Mouse (Mus musculus): Measurements from ENCODE around the gene Adamts16.

- TF ChIP-seq POLR2A (IDR thresholded peaks at IDR 0.05; ENCODE audit: low read depth, low read length) (no peak), CTCF (conservative IDR thresholded peaks at IDR 0.05; ENCODE audit: insufficient read depth, insufficient read length, low read depth, low read length) (no peak)
Observed at GRCm38 (mm10) chr13:70719994-70720393, 121.6 kb downstream of the Adamts16 start.

All from kidney, adult 2 months (tissue).